Mouse (Mus musculus): ENCODE measurements around the gene Csf2rb.
"Not testable (repeated sequence)": the region's sequence is repeated elsewhere in the genome, so short reads cannot be mapped to it uniquely, and the experiment has no call there.

The Csf2rb gene

GRCm38 (mm10) chr15:78328520-78329097 lies 3.1 kb downstream of the Csf2rb start:
- DNase-seq, result no peak

DNA sequence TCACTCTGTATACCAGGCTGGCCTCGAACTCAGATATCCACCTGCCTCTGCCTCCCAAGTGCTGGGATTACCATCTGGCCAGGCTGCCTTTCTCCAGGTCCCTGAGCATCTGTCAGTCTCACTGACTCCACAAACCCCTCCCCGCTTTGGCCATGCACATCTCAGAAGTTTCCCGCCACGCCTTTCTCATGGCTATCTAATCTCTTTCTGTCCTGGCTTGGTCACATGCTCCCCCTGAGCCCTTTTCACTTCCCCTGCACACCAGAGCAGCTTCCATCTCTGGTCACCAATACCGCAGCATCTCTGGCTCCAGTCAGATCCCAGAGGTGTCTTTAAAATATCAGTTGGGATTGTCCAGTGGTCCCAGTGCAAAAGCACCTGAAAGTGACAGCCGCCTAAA lies 4.4 kb downstream of the Csf2rb start:
- DNase-seq, result not testable (repeated sequence)

- no peak for DNase-seq
Measured at GRCm38 (mm10) chr15:78330706-78331105, 5.2 kb downstream of the Csf2rb start.

GRCm38 (mm10) chr15:78331523-78332340 lies 6.2 kb downstream of the Csf2rb start:
- DNase-seq, result no peak

DNA sequence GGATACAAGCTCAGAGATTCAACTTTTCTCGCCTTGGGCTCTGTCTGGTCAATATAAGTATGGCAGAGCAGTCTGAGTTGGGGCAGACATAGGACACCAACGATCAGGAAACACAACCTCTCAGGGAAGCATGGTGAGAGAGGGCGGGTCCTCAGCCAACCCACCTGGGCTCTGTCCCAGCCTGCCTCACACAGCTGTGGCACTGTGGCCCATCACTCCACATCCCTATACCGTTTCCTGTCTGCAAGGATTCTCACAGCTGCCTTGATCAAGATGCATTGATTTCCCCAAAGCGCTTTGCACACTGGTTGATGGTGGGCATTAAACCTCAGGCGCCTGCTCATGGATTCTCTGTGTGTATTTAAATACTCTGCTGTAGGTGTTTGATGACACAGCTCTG lies 7.4 kb downstream of the Csf2rb start:
- DNase-seq, result no peak

- DNase-seq, result no peak
Measured at GRCm38 (mm10) chr15:78334380-78334779, 8.8 kb downstream of the Csf2rb start.

DNA sequence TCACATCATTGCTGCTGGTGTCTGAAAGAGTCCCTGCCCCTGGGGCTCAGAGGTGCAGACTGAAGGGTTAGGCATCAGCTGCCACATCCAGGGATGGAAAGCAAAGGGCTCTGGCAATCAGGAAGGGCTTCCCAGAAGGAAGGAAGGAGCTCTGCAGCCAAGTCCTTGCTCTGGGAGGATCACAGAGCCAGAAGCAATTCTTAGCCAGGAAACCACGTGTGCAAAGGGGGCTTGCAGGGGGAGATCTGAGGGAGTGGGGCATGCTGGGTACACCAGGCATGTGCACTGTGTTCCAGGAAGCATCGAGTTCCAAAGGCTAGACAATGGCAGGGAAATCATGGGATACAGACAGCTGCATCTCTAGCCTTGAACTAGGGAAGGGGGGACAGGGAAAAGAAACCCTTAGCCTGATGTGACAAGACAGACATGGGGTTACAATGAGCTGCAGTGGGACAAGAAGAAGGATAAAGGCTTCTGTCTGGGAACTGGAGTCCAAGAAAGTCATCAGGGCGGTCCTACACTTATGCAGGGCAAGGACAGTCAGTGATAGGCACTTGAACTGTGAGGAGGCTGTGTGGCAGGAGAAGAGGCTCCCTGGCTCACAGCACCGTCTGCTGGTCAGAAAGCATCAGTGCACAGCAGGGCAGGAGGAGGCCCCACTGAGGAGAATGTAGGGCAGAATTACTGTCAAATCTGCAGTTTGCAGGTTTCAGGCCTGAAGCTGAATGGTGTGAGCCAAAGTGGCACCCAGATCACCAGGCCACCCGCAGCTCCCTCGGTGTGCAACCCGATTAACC lies 14.3 kb downstream of the Csf2rb start:
- DNase-seq, result peak; percentile 46 to 60

GRCm38 (mm10) chr15:78340919-78341318 lies 15.4 kb downstream of the Csf2rb start:
- not testable (repeated sequence) for DNase-seq

DNA sequence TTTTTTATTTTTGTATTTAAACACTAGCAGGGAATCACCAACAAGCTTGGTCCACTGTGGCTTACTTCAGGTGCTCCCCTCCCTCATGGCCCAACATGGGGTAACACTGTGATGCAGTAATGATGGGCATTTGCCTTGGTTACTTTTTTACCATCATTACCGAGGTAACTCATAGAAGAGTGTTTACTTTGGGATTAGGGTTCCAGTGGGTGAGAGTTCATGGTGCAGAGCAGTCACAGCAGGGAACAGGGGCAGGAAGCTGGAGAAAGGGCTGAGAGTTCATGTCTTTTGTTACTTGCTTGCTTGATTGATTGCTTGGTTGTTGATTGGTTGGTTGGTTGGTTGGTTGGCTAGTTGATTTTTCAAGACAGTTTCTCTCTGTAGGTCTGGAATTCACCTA lies 18.1 kb downstream of the Csf2rb start:
- no peak for DNase-seq

DNA sequence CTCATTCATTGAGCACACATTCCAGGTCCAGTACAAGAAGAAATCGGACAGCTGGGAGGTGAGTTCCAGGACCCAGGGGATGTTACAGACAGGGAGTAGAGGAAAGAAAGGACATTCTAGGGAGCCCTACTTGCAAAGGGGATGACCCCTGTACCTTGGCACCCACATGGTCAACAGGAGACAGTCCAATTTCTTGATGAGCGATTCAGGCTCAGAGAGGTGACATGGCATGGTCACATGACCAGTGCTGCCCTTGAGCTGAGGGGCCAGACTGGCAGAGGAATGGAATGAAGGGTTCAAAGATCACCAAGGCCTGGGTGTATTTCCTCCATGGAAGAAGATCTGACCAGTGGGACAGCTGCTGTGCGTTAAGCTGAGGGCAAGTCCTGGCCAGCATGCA lies 19.0 kb downstream of the Csf2rb start:
- peak; percentile 47 to 79 for DNase-seq

- no peak for DNase-seq
Measured at GRCm38 (mm10) chr15:78351586-78352165, 26.1 kb downstream of the Csf2rb start.

DNA sequence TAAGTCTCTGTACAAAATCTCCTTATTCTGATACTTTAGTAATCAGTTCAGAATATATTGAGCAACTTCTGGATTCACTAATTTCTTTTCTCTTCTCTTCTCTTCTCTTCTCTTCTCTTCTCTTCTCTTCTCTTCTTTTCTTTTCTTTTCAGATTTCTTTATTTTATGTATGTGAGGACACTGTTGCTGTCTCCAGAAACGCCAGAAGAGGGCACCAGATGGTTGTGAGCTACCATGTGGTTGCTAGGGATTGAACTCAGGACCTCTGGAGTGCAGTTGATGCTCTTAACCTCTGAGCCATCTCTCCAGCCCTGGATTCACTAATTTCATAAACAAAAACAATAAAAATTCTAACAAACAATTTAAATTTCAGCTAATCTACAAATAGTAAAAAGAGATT lies 29.4 kb downstream of the Csf2rb start:
- DNase-seq, result peak; percentile 51 to 76

- no peak for DNase-seq
Measured at GRCm38 (mm10) chr15:78355548-78355947, 30.0 kb downstream of the Csf2rb start.

GRCm38 (mm10) chr15:78365916-78366315 lies 40.4 kb downstream of the Csf2rb start:
- no peak for DNase-seq

DNA sequence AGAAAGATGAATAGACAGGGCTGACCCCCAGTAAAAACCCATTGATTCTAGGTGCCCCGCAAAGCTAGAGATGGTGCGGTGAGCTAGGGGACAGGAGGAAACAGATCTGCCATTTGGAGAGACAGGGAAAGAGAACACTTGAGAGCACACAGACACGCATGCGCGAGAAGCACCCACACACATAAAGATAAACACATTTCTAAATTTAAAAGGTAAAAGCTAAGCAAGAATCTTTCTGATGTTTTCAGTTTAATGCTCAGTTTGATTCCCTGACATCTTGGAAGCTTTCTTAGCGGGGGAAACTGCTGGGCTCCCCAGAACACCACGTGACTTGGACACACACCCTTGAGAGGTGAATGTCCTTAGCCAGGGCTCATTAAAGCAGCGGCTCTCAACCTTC lies 41.3 kb downstream of the Csf2rb start:
- no peak for DNase-seq

GRCm38 (mm10) chr15:78367811-78368210 lies 42.3 kb downstream of the Csf2rb start:
- no peak for DNase-seq

GRCm38 (mm10) chr15:78368926-78369346 lies 43.4 kb downstream of the Csf2rb start:
- DNase-seq, result peak in 1 of 2 experiments; percentile 37

DNA sequence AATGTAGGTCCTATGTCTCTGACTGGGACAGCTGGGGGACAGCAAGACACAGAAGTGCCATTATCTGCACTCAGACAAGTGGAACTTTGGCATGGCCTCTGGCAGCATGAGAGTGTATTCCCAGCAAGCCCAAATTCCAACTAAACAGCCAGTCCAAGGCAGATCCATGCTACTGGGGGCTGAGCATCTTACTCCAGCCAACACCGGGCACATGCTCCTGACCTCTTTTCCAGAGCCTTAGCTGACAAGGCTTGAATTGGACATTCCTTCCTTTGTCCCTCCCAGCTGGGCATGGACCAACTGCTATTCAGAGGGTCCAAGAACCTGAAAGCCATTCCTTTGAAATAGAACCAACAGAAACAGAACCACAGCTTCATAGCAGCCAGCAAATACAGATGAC lies 44.1 kb downstream of the Csf2rb start:
- DNase-seq, result no peak

DNA sequence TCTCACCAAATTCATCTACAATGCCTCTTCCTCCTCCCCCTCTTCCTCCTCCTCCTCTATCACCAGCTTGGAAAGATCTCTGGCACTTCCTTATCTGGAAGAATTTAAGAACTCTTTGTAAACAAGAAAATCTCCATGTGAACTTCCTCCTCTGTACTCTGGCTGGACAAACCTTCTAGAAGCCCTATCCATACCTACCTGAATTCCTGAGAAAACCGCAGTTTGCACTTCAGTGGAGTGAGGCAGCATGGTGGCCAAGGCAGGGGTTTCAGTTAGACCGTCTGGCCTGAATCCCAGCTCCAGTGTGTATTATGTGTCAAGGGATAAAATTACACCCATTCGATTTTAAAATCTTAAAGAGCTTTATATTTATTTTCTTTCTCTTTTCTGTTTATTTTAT lies 47.2 kb downstream of the Csf2rb start:
- no peak for DNase-seq

GRCm38 (mm10) chr15:78374204-78374603 lies 48.7 kb downstream of the Csf2rb start:
- DNase-seq, result peak in 1 of 2 experiments; percentile 25

DNA sequence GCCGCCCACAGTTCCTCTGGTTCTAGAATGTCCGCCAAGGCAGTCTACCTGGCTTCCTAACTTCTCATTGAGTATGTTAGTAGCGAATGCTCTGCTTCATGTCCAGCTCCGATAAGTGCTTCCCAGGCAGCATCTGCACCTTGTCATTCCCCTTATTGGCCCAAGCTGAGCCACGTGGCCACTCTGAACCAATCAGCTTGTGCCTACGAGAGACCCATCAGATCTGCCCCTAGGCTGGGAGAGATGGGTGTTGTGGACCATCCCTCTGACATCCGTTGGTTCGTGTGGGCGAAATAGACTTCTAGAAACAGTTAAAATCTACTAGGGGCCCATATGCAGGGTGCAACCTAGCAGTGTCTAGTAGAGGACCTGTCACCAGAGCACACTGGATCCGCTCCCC lies 52.3 kb downstream of the Csf2rb start:
- no peak for DNase-seq

DNA sequence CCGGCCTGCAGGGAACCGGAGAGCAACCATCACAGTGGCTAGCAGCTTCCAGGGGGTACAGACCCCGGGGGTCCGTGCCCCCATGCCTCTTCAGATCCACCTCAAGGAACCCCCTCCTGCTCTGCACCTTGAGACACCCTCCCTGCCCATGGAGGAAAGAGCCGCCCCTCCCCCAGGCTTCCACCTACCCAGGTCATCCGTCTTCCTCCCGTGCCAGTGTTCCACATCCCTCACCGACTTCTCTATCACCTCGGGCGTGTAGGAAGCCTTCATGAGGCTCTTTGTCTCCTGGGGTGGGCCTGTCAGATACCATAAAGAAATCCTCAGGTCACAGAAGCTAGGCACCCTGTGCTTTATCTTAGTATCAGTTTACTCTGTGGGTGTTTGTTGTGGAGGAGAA lies 53.0 kb downstream of the Csf2rb start:
- DNase-seq, result no peak

DNA sequence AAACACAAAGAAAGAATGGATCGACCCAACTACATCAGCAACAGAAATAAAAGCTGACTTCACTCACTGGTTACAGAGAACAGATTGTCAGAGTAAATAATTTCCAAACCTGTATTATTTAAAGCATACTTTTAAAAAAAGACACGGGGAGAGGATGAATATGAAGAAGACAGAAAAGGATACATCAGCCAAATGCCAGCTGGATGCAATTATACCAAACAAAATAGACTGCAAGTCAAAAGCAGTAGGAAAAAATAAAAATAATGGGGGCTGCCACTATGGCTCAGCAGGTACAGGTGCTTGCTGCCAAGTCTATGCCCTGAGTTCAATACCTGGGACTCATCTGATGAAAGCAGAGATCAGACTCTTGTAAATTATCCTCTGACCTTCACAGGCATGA lies 54.7 kb downstream of the Csf2rb start:
- no peak for DNase-seq
